Mouse (Mus musculus): ENCODE data around the gene Sh2b3.
"Not testable (repeated sequence)": the region's sequence is repeated elsewhere in the genome, so short reads cannot be mapped to it uniquely, and the experiment has no call there.

Sh2b3 gene

GRCm38 (mm10) chr5:121837441-121838340, at the start of gene Sh2b3:
TSS of gene Sh2b3 (minus strand) at chr5:121837646.
- peak; percentile 69 to 70 for DNase-seq

DNA sequence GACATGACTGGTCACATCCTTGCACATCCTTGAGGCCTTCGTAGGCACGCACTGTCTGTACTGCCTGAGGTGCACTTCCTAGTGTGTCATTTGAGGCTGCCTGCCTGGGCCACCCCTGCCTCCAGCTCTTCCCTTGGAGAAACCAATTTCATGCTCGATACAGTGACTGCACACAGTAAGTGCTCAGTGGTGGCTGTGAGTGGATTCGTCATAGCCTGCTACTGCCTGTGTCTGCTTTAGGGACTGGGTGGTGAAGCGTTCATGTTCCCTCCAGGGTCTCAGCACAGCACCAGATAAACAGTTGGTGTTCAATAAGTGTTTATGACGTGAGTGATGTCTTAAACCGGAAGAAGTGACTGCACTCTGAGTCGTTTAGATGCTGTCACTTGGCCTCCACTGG, 45.9 kb upstream of the Sh2b3 start:
- DNase-seq = no peak

DNA sequence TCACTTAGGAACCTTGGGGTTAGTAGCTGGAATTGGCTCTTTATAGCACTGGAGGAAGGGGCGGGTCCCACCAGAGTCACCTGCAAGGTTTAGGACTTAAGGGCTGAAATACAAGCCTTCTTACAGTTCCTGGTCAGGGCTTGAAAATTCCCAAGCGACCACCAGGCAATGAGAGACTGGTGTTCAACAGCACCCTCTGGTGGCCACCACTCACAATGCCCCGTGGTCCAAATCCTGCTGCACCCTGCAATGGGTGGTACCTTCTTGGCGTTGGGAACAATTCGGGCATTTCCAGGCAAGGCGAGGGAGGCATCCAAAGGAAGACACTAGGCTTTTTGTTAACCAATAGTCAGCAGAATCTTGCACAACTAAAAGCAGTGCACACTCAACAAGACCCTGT, 41.8 kb upstream of the Sh2b3 start:
- DNase-seq = peak in 1 of 2 experiments; percentile 54

- no peak for DNase-seq
Observed at GRCm38 (mm10) chr5:121878703-121879102, 41.3 kb upstream of the Sh2b3 start.

- no peak for DNase-seq
Observed at GRCm38 (mm10) chr5:121876901-121877300, 39.5 kb upstream of the Sh2b3 start.

GRCm38 (mm10) chr5:121875041-121875440, 37.6 kb upstream of the Sh2b3 start:
- DNase-seq = no peak

DNA sequence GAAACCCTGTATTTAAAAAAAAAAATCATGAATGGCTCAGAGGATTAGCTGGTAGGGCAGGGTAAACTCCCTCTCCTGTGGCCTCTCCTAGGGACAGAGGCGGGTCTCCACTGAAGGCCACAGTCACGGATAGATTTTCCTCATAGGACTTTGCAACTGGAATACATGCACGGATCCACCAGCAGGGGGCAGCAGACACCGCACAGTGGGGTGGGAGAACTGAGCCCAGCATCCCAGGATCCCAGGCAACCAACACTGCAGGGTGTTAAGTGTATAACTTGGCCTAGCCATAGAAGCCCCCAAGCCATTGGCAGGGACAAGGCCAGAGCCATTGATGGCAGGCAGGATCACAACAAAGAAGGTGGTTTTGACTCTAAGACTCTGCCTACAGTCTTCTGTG, 34.7 kb upstream of the Sh2b3 start:
- peak in 1 of 2 experiments; percentile 67 for DNase-seq

DNA sequence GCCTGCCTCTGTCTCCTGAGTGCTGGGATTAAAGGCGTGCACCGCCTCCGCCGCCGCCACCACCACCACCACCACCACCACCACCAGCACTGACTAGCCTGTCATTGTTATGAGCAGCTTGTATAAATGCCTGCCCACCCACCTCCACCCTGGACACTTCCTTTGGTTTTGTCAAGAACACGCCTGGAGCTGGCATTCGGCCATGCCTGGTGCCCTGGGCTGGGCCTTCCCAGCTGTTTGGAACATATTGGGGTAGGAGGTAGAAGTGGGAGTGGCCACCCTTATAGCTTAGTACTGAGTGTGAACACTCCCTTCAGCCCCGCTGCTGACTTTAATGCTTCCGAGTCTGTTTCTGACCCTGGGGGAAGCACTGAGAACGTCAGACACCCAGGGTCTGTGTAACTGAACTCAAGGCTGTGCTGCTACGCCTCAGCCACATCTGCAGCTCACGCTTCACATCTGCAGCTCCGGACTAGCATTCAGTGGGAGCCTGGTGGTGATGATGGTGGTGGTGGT, 34.1 kb upstream of the Sh2b3 start:
- no peak for DNase-seq

GRCm38 (mm10) chr5:121870832-121871231, 33.4 kb upstream of the Sh2b3 start:
- no peak for DNase-seq

GRCm38 (mm10) chr5:121867963-121868362, 30.5 kb upstream of the Sh2b3 start:
- no peak for DNase-seq

- no peak for DNase-seq
Observed at GRCm38 (mm10) chr5:121864330-121864729, 26.9 kb upstream of the Sh2b3 start.

DNA sequence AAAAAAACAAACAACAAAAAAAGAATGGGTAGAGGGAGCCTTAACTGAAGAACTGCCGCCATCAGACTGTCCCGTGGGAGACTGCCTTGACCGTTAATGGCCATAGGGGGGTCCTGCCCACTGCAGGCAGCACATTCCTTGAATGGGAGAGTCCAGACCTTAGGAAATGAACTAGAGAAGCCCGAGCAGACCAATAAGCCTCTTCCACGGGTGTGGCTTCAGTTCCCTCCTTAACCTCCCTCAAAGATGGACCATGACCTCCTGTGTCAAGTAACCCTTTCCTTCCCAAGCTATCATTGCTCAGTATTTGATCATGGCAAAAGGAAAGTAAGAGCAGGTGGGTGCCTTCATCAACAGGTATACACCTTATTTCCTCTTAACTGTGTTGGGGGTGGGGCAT, 24.5 kb upstream of the Sh2b3 start:
- DNase-seq = no peak

GRCm38 (mm10) chr5:121858427-121858826, 21.0 kb upstream of the Sh2b3 start:
- no peak for DNase-seq

DNA sequence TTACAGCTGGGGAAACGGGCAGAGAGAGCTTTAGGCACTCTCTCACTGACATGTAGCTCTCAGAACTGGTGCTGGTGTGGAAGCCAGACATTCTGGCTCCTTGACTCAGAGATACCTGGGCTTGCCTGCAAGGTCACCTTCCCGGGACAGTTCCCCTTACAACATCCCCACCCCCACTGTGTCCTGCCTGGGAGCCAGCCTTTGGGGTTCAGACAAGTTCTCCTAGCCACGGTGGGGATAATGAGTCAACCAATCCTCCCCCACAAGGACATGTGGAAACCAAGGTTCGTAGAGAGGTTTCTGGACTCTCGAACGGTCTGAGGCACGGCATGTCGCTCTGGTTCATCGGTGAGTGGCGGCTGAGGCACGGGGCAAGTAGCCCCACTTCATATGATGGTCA, 19.3 kb upstream of the Sh2b3 start:
- no peak for DNase-seq

DNA sequence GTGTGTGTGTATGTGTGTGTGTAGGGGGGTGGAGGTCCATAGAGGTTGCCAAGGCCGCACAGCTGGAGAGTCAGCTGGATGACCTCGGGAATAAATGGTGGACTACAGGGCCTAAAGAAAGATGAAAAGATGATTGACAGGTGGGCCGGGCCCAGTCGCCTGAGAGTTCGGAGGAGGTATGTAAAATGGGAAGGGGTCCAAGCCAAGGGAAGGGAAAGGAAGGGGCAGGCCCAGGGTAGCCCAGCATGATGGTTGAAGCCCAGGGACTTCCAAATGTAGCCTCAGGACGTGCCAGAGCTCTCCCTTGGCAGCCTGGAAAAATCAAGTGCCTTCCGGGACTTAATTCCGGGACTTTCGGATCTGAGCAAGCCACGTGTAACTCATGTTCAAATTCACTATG, 17.3 kb upstream of the Sh2b3 start:
- no peak for DNase-seq

DNA sequence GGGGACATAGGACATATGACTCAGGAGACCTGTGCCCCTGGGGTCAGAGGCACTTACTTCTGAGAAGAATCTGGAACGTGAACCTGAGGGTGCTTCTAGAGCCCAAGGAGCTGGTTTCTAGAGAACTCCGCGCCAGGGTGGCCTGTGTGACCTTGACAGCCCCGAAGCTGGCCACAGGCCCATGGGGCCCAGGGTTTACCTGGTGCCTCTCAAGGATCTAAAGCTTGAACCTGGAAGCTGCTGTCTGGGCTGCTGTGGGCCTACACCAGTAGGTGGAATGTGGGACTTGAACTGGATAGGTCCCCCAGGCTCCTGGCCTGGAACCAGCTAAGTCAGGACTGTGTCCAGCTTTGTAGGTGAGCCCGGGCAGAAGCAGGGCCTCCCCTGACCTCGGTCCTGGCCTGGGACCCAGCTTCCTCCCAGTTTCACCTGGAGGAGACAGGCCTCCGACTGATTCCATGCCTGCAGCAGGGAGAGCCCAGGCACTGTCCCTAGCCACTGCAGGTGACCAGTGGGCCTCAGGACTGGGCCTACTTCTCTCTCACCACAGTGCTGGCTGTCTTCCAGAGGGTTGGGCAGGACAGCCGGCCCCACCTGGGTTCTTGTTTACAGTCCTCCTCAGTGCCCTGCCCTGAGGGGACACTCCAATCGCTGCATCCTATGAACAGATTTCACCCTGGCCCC, 16.1 kb upstream of the Sh2b3 start:
- no peak for DNase-seq

- peak in 1 of 2 experiments; percentile 46 for DNase-seq
Observed at GRCm38 (mm10) chr5:121849478-121850349, 12.3 kb upstream of the Sh2b3 start.

DNA sequence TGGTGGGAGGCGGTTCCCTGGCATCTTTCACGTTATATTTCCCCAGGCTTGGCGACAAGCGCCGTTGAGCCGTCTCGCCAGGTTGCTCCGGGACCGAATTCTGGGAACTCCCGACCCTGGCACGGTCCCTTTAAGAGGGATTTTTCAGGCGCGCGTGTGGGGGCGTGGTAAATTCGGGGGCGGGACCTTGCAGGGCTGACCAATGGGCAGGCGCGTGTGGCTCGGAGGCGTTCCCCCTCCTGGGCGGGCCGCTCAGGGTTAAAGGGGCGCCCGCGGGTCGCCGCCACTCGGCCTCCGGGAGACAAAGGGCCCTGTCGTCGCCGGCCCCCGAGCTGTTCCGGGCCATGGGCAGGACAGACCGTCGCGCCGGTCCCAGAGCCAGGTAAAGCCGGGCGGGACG, 11.3 kb upstream of the Sh2b3 start, which contains the start of gene Pheta1:
TSS of gene Pheta1 (plus strand) at position 242 of the 400 bp plus-strand sequence.
- peak; percentile 82 to 90 for DNase-seq

- DNase-seq = peak in 1 of 2 experiments; percentile 22
Observed at GRCm38 (mm10) chr5:121848035-121848519, 10.6 kb upstream of the Sh2b3 start.

- not testable (repeated sequence) for DNase-seq
Observed at GRCm38 (mm10) chr5:121847269-121847668, 9.8 kb upstream of the Sh2b3 start.

DNA sequence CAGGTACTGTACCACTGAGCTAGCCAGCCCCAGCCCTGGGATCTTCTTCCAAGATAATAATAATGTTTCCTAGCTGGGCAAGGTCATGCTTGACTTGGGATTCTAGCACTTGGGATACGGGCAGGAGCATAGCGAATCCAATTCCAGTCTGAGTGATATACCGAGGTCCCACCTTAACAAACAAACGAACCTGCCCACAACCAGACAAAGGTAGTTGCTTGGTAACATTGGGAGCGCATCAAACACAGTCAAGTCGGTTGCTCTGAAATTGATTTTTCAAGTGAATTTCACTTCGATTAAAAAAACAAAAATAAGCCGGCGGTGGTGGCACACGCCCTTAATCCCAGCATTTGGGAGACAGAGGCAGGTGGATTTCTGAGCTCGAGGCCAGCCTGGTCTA, 8.9 kb upstream of the Sh2b3 start:
- DNase-seq = no peak

GRCm38 (mm10) chr5:121845361-121845760, 7.9 kb upstream of the Sh2b3 start:
- no peak for DNase-seq

All from spleen, adult 18-20 months (tissue).